Comparison of ENCODE assay signal across 7 mouse cellular contexts in the genomic region with DNA sequence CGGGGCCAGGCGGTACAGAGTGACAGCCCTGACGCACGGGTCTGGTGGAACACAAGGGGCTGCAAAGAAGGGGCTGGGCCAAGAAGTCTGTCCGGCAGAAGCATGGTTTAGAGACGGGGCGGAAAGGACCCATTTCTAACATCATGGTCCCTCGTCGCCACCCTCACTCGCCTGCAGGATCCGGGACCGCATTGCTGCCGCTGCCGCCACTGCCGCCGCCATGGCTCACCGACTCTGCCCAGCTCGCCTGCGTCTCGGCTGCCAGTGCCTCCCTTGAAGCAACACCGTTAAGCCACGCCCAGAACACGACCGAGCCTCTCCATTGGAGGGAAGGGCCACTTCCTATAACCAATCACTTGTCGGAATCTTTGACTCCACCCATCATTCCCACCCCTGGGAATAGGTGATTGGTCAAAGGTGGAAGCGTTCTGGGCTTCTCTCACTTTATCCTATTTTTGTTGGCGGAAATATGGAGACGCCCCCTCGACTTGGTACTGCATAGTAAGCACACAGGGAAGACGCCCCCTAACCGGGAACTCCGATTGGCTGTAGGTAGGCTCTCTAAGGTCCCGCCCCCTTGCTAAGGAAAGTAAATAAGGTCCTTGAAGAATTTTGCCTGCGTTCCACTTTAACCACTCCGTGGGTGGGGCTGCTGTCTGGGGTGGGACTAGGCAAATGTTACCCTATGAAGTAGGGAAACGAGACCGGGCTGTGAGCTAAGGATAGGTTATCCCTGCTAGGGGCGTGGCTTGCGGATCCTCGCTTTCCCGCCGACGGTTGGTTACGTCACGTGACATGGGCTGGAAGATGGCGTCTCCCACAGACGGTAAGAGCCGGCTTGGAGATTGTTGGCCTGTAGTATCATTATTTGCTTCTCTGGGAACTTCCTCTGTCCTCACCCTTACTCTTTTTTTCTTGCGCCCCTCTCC. TPM values are rescaled to one million over a fixed set of nuclear protein-coding genes. Genes with fewer than 3 reads are reported as not detected.
DNase-seq lines count a peak whose midpoint lies in the region; ATAC-seq lines count a peak whose summit lies in the region.

A gene (minus strand): TSS at position 287 of the 929 bp plus-strand sequence.
A gene (plus strand): TSS at position 705 of the 929 bp plus-strand sequence.

- H3K27me3 ChIP-seq in intestine, embryonic 16.5 days (replicated peaks; ENCODE audit: control insufficient read depth, insufficient read depth, low read length) = no peaks in the 10 kb centered on the region
- no peaks in the 10 kb centered on the region for H3K27me3 ChIP-seq in midbrain, embryonic 11.5 days (ENCODE audit: control insufficient read depth, insufficient read depth, low read length)

- peak within 1 kb of the TSS; percentile 76 for H3K9ac ChIP-seq in intestine, embryonic 16.5 days (ENCODE audit: low read depth, low read length)
- peak within 1 kb of the TSS; percentile 79 for H3K9ac ChIP-seq in midbrain, embryonic 11.5 days (ENCODE audit: low read length)

- ATAC-seq in intestine, embryonic 16.5 days = peak; percentile 99
- peak; percentile 98 for ATAC-seq in midbrain, embryonic 11.5 days (ENCODE audit: low FRiP score)

- under 1% methylated on average over 49 of the region's 49 CpGs for WGBS in intestine, embryonic 16.5 days
- under 1% methylated on average over 49 of the region's 49 CpGs for WGBS in midbrain, embryonic 11.5 days

- peak; percentile 99 for DNase-seq in adrenal gland, adult 8-10 months
- peak; percentile 96 for DNase-seq in embryo, embryonic 9.5 days (ENCODE audit: extremely low spot score)
- peak; percentile 75 to 96 for DNase-seq in gastrocnemius, postnatal 4 days (ENCODE audit: low spot score in 2 of 2)
- peak; percentile 96 for DNase-seq in left cerebral cortex, postnatal 36 days (ENCODE audit: low spot score in 2 of 2)
- peak; percentile 98 for DNase-seq in midbrain, embryonic 11.5 days (ENCODE audit: low spot score, missing footprints)
- DNase-seq in skeletal muscle tissue, adult 2 months (ENCODE audit: low read depth, low spot score) = peak; percentile 100

- intact Hi-C loops in left cerebral cortex, postnatal 36 days (cut with DNase I) = loop anchor here (2.0 kb wide), 1 partner anchor 42 kb away; a partner anchor contains a TSS

- H3K4me3 ChIP-seq in intestine, embryonic 16.5 days (ENCODE audit: low read length) = peak within 1 kb of the TSS; percentile 79
- H3K4me3 ChIP-seq in midbrain, embryonic 11.5 days (ENCODE audit: low read depth, low read length) = peak within 1 kb of the TSS; percentile 73

- no peaks in the 10 kb centered on the region for H3K36me3 ChIP-seq in intestine, embryonic 16.5 days (ENCODE audit: control insufficient read depth, insufficient read depth, low read length)
- H3K36me3 ChIP-seq in midbrain, embryonic 11.5 days (ENCODE audit: control insufficient read depth, insufficient read depth, low read length) = no peaks in the 10 kb centered on the region

- H3K27ac ChIP-seq in intestine, embryonic 16.5 days (ENCODE audit: low read length) = peak within 1 kb of the TSS; percentile 73
- H3K27ac ChIP-seq in midbrain, embryonic 11.5 days (ENCODE audit: low read depth, low read length) = peak within 1 kb of the TSS; percentile 5; the same call in 1 of the 2 replicates

- no peaks in the 10 kb centered on the region for H3K9me3 ChIP-seq in intestine, embryonic 16.5 days (ENCODE audit: control insufficient read depth, low read length)
- no peaks in the 10 kb centered on the region for H3K9me3 ChIP-seq in midbrain, embryonic 11.5 days (ENCODE audit: control insufficient read depth, low read length)

- H3K4me1 ChIP-seq in intestine, embryonic 16.5 days (ENCODE audit: control insufficient read depth, insufficient read depth, low read length) = peaks cover 8% of the 10 kb centered on the region
- peaks cover 11% of the 10 kb centered on the region for H3K4me1 ChIP-seq in midbrain, embryonic 11.5 days (ENCODE audit: control insufficient read depth, insufficient read depth, low read length)

- H3K4me2 ChIP-seq in intestine, embryonic 16.5 days (ENCODE audit: low read depth, low read length) = peak within 1 kb of the TSS; percentile 99
- peak within 1 kb of the TSS; percentile 94 for H3K4me2 ChIP-seq in midbrain, embryonic 11.5 days

RNA-seq across cellular contexts. Expression of the first gene that starts in this region (rescaled TPM):
- 100 to 1,000 TPM; 125 to 228 (median 171) TPM for total RNA-seq in adrenal gland, adult 8-10 months (2022)
- total RNA-seq in gastrocnemius, postnatal 4 days (2021) = 10 to 100 TPM; 32.7 to 34.6 TPM
- 34.9 and 36.5 TPM in 2 replicates for polyA plus RNA-seq in intestine, embryonic 16.5 days (2015; fragmentation: Nextera tagmentation; extraction: Ambion mirVana)
- total RNA-seq in left cerebral cortex, postnatal 36 days (2021) = 10 to 100 TPM; 44.3 to 49.7 TPM
- 25.5 and 26.9 TPM in 2 replicates for polyA plus RNA-seq in midbrain, embryonic 11.5 days (2014; fragmentation: Nextera tagmentation; extraction: Ambion mirVana)

RNA-seq across cellular contexts. Expression of the second gene that starts in this region (rescaled TPM):
- 10 to 100 TPM; 17.8 to 21.3 (median 19.6) TPM for total RNA-seq in adrenal gland, adult 8-10 months (2022)
- total RNA-seq in gastrocnemius, postnatal 4 days (2021) = 1 to 10 TPM; 6.1 to 6.7 TPM
- 13.9 and 14.7 TPM in 2 replicates for polyA plus RNA-seq in intestine, embryonic 16.5 days (2015; fragmentation: Nextera tagmentation; extraction: Ambion mirVana)
- total RNA-seq in left cerebral cortex, postnatal 36 days (2021) = 10 to 100 TPM; 21.3 to 24.6 TPM
- 42.2 and 45.7 TPM in 2 replicates for polyA plus RNA-seq in midbrain, embryonic 11.5 days (2014; fragmentation: Nextera tagmentation; extraction: Ambion mirVana)

Comparison
In these comparisons a context has a peak if more than half of its experiments do, and no peak if none do; other contexts are left out.
1. Peak in every context shown above with its lines: DNase-seq, ATAC-seq, H3K4me3 ChIP-seq and H3K27ac ChIP-seq.